Comparison of ENCODE assay signal across 12 mouse cellular contexts in the genomic region with DNA sequence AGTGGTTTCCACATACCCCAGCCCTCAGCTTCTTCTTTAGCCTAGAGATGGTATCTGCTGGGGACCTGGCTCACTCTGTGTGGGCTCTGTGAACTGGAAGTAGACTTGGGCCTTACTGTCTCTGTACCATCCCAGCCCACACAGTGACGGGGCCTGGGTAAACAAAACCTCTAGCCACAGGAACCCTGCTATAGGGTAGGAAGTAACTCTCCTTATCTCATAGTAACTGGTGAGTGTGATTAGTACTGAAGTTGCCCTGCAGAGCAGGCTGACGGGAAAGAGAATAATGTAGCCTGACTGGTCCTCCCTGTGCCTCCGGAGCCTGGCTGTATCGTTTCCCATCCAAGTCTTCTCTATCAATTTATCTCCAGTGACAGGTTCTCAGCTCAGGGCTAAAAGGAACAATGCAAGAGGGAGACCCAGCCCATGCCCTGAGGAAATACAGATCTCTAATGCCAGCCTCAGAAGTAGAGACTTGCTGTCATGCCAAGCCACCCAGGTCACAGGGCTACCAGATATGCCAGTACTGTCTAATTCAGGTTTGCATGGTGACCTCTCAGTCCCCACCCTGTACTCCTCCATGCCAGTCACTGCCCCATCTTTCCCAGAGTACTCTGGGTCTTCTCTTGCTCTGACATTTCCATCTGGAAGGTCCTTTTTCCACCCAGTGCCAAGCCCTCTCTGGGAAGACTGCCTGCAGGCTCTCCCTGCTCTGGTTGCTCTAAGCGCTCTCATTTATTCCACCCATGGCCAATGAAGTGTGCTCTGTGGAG. TPM values are rescaled to one million over a fixed set of nuclear protein-coding genes. Genes with fewer than 3 reads are reported as not detected.
DNase-seq lines count a peak whose midpoint lies in the region; ATAC-seq and TF ChIP-seq lines count a peak whose summit lies in the region.
"Had no signal": no experiment of that assay in that cellular context is flagged by ENCODE, and none has a peak within 500 bp of the region (broad histone marks: within the 10 kb centered on the region; RNA-seq: fewer than 3 reads in every experiment).

No protein-coding gene starts in this region.

- intact Hi-C loops in gastrocnemius, postnatal 14 days (cut with DNase I; ENCODE audit: low total_unique reads), result loop anchor here (5.0 kb wide), 1 partner anchor 35 kb away; no protein-coding TSS in a partner anchor

- H3K4me2 ChIP-seq in lung, embryonic 15.5 days, result no peak overlapping the region
- H3K4me2 ChIP-seq in intestine, embryonic 14.5 days (ENCODE audit: low read length), result no peak overlapping the region
- peak overlapping the region; percentile 50 for H3K4me2 ChIP-seq in myocyte (ENCODE audit: low read depth)
- H3K4me2 ChIP-seq: forebrain, embryonic 15.5 days; midbrain, embryonic 15.5 days had no signal

- no peaks in the 10 kb centered on the region for H3K9me3 ChIP-seq in lung, embryonic 15.5 days
- H3K9me3 ChIP-seq in intestine, embryonic 14.5 days (ENCODE audit: control insufficient read depth, low read length), result no peaks in the 10 kb centered on the region
- H3K9me3 ChIP-seq: forebrain, embryonic 15.5 days; midbrain, embryonic 15.5 days had no signal

- peak; percentile 51 for ATAC-seq in lung, embryonic 15.5 days (ENCODE audit: borderline replicate concordance, extremely low read depth, low FRiP score, low TSS enrichment)
- ATAC-seq in intestine, embryonic 14.5 days (replicated peaks; ENCODE audit: low FRiP score, low TSS enrichment, low read depth), result peak; percentile 63
- ATAC-seq: forebrain, embryonic 15.5 days; midbrain, embryonic 15.5 days had no signal

- WGBS in lung, embryonic 15.5 days, result 21% methylated on average over 5 of the region's 5 CpGs
- 36% methylated on average over 5 of the region's 5 CpGs for WGBS in intestine, embryonic 14.5 days

- H3K36me3 ChIP-seq in lung, embryonic 15.5 days, result no peaks in the 10 kb centered on the region
- H3K36me3 ChIP-seq in intestine, embryonic 14.5 days (ENCODE audit: control insufficient read depth, insufficient read depth, low read length), result no peaks in the 10 kb centered on the region
- no peaks in the 10 kb centered on the region for H3K36me3 ChIP-seq in myocyte (ENCODE audit: control insufficient read depth, insufficient read depth)
- H3K36me3 ChIP-seq: forebrain, embryonic 15.5 days; midbrain, embryonic 15.5 days had no signal

- no peaks in the 10 kb centered on the region for H3K27me3 ChIP-seq in lung, embryonic 15.5 days
- H3K27me3 ChIP-seq in intestine, embryonic 14.5 days (replicated peaks; ENCODE audit: control insufficient read depth, insufficient read depth, low read length), result no peaks in the 10 kb centered on the region
- no peaks in the 10 kb centered on the region for H3K27me3 ChIP-seq in myocyte (ENCODE audit: control insufficient read depth, insufficient read depth, insufficient read length)
- H3K27me3 ChIP-seq: forebrain, embryonic 15.5 days; midbrain, embryonic 15.5 days had no signal

- H3K4me3 ChIP-seq in lung, embryonic 15.5 days, result no peak overlapping the region
- no peak overlapping the region for H3K4me3 ChIP-seq in intestine, embryonic 14.5 days (ENCODE audit: low read depth, low read length)
- H3K4me3 ChIP-seq in myocyte, result no peak overlapping the region
- H3K4me3 ChIP-seq: forebrain, embryonic 15.5 days; heart, adult 2 months; midbrain, embryonic 15.5 days had no signal

- no peak for TF ChIP-seq POLR2A in myocyte (IDR thresholded peaks at IDR 0.05; ENCODE audit: insufficient read length, low read depth)

- DNase-seq in gastrocnemius, postnatal 14 days, result peak; percentile 29
- DNase-seq in gastrocnemius, postnatal 10 days, result no peak
- no peak for DNase-seq in lung, postnatal 10 days
- DNase-seq in intestine, embryonic 14.5 days (ENCODE audit: low spot score), result no peak
- DNase-seq in adrenal gland, adult (ENCODE audit: inconsistent age in 2 of 2, low spot score in 1 of 2), result no peak
- no peak for DNase-seq in layer of hippocampus, adult 11-12 months (ENCODE audit: low spot score)
- DNase-seq: heart, adult 2 months; kidney, postnatal 25 days had no signal

- H3K27ac ChIP-seq in lung, embryonic 15.5 days, result peak overlapping the region; percentile 59
- 0 out of 2 replicates have a peak overlapping the region, but pooled peaks have one; percentile 6 for H3K27ac ChIP-seq in intestine, embryonic 14.5 days (ENCODE audit: low read depth)
- H3K27ac ChIP-seq: forebrain, embryonic 15.5 days; heart, adult 2 months; midbrain, embryonic 15.5 days had no signal

- H3ac ChIP-seq in myocyte (ENCODE audit: control insufficient read depth, insufficient read length), result no peak overlapping the region

- H3K4me1 ChIP-seq in lung, embryonic 15.5 days, result peaks cover 39% of the 10 kb centered on the region
- peaks cover 3% of the 10 kb centered on the region; the same call in 1 of the 2 replicates for H3K4me1 ChIP-seq in intestine, embryonic 14.5 days (replicated peaks; ENCODE audit: control insufficient read depth, insufficient read depth, low read length)
- H3K4me1 ChIP-seq: forebrain, embryonic 15.5 days; midbrain, embryonic 15.5 days had no signal

- no peak overlapping the region for H3K9ac ChIP-seq in lung, embryonic 15.5 days
- H3K9ac ChIP-seq in intestine, embryonic 14.5 days (ENCODE audit: low read length), result no peak overlapping the region
- H3K9ac ChIP-seq: forebrain, embryonic 15.5 days; midbrain, embryonic 15.5 days had no signal

- H3K79me2 ChIP-seq in myocyte (ENCODE audit: control insufficient read depth, insufficient read depth), result no peaks in the 10 kb centered on the region

TF ChIP-seq in myocyte, 11 proteins besides CTCF, POLR2A, EP300 and RAD21:
- TF ChIP-seq TCF3 (IDR thresholded peaks at IDR 0.05; ENCODE audit: insufficient read length, low read depth), result no peak
- TF ChIP-seq CEBPB (IDR thresholded peaks at IDR 0.05; ENCODE audit: insufficient read depth, poor library complexity, severe bottlenecking), result no peak
- TF ChIP-seq USF1 (IDR thresholded peaks at IDR 0.05; ENCODE audit: low read depth), result no peak
- TF ChIP-seq E2F4 (IDR thresholded peaks at IDR 0.05; ENCODE audit: insufficient read depth), result no peak
- TF ChIP-seq POLR2AphosphoS2 (IDR thresholded peaks at IDR 0.05; ENCODE audit: insufficient read length, low read depth), result no peak
- TF ChIP-seq MYOD1 (IDR thresholded peaks at IDR 0.05; ENCODE audit: control insufficient read depth in 1 of 3, insufficient read length in 2 of 3, low read depth in 2 of 3), result no peak
- TF ChIP-seq TCF12 (IDR thresholded peaks at IDR 0.05; ENCODE audit: insufficient read depth, poor library complexity, severe bottlenecking), result no peak
- TF ChIP-seq MYOG (IDR thresholded peaks at IDR 0.05; ENCODE audit: control insufficient read depth in 1 of 3, insufficient read depth in 1 of 3, insufficient read length in 2 of 3, low read depth in 2 of 3), result no peak
- no peak for TF ChIP-seq MAX (IDR thresholded peaks at IDR 0.05; ENCODE audit: low read depth)

RNA-seq across cellular contexts. Expression of a gene that starts 29.5 kb away (rescaled TPM):
- 10 to 100 TPM; 38.0 to 47.7 TPM for total RNA-seq in gastrocnemius, postnatal 14 days (2021)
- 10 to 100 TPM; 56.5 to 57.9 TPM for total RNA-seq in gastrocnemius, postnatal 10 days (2021)
- polyA plus RNA-seq in lung, embryonic 15.5 days (2015; fragmentation: Nextera tagmentation; extraction: Ambion mirVana), result 3.9 and 4.9 TPM in 2 replicates
- 2.0 and 2.8 TPM in 2 replicates for polyA plus RNA-seq in intestine, embryonic 14.5 days (2014; fragmentation: Nextera tagmentation; extraction: Ambion mirVana)
- polyA plus RNA-seq in myocyte (2012; fragmentation: generic; extraction: Trizol), result 20.8 TPM

RNA-seq across cellular contexts. Expression of a gene that starts 50.5 kb away (rescaled TPM):
- total RNA-seq in gastrocnemius, postnatal 14 days (2021), result 1 to 10 TPM; 8.8 to 9.3 TPM
- total RNA-seq in gastrocnemius, postnatal 10 days (2021), result 10 to 100 TPM; 13.6 to 18.6 TPM
- 20.0 and 22.5 TPM in 2 replicates for polyA plus RNA-seq in lung, embryonic 15.5 days (2015; fragmentation: Nextera tagmentation; extraction: Ambion mirVana)
- 24.4 and 26.0 TPM in 2 replicates for polyA plus RNA-seq in intestine, embryonic 14.5 days (2014; fragmentation: Nextera tagmentation; extraction: Ambion mirVana)
- polyA plus RNA-seq in myocyte (2012; fragmentation: generic; extraction: Trizol), result 5.7 TPM
